Mouse (Mus musculus) cerebellum, adult 9-11 months (tissue): ENCODE results near the gene Ces1a.

Experiments
- DNase-seq: peaks from one replicate; pipeline ENCODE4 v3.0.0; 2022

Gene Ces1a

DNA sequence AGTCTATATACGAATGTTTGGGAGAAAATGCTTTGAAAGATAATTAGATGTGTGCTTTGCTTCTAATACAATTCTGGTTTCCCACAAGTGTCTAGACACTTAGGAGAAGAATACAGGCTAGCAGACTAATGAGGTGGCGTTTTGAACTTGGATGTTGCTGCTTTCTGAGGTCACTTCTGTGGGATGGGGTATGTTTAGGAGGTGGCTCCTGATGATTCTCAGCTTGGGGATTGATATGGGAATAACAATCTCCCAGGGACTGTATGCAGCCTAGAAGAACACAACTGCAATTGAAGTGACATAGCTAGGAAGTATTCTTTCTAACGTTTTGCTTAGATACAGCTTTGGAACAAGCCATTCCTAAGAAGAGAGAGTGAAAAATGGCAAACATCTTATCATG lies 65.5 kb downstream of the Ces1a start:
- DNase-seq, result no peak

- no peak for DNase-seq
These were observed 71.3 kb downstream of the Ces1a start for GRCm38 (mm10) chr8:92976656-92977055.

- DNase-seq, result peak; percentile 4
These were observed 75.0 kb downstream of the Ces1a start for GRCm38 (mm10) chr8:92972949-92973348.
